Mouse (Mus musculus): ENCODE results near the gene Fut9.

DNA sequence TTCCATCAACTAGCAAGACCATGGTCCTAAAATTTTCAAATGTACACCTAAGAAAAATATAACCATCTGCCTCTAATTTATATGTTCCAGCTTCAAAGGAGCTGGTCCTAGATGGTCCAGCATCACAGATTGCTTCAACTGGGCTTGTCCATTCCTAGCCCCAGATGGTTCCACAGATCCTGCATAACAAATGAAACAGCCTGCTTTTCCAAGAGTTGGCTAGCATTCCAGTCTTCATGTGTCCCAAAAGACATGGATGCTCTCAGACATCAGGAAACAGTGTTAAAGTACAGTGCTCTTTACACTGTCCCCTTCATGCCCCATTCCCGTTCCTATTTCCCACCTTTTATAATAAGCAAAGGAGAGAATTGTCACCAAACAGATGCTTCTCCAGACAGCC lies 135.8 kb downstream of the Fut9 start:
- no peak for TF ChIP-seq SRF (IDR thresholded peaks at IDR 0.05; ENCODE audit: control insufficient read depth, insufficient read length, low read depth)
- no peak for TF ChIP-seq POLR2A (IDR thresholded peaks at IDR 0.05; ENCODE audit: insufficient read length, low read depth)
- no peak for TF ChIP-seq MAX (IDR thresholded peaks at IDR 0.05; ENCODE audit: low read depth)
- no peak for TF ChIP-seq MYOG (IDR thresholded peaks at IDR 0.05; ENCODE audit: control insufficient read depth in 1 of 3, insufficient read depth in 1 of 3, insufficient read length in 2 of 3, low read depth in 2 of 3)
- no peak for TF ChIP-seq TCF12 (IDR thresholded peaks at IDR 0.05; ENCODE audit: insufficient read depth, poor library complexity, severe bottlenecking)
- no peak for TF ChIP-seq USF1 (IDR thresholded peaks at IDR 0.05; ENCODE audit: low read depth)
- TF ChIP-seq TCF3 (IDR thresholded peaks at IDR 0.05; ENCODE audit: insufficient read length, low read depth), result no peak

Data from myocyte (in vitro differentiated cells).